Mouse (Mus musculus): Measurements from ENCODE around the gene Med27.

- TF ChIP-seq CTCF (IDR thresholded peaks at IDR 0.05; ENCODE audit: extremely low read depth, insufficient read length, insufficient replicate concordance, low read depth, low read length) (no peak), POLR2A (IDR thresholded peaks at IDR 0.05; ENCODE audit: low read depth, low read length) (no peak)
Measured at GRCm38 (mm10) chr2:29513131-29513530, 166.5 kb downstream of the Med27 start.
